Mouse (Mus musculus) CH12.LX (cell line): ENCODE measurements around the gene Pycr2. TPM values are rescaled to one million over a fixed set of nuclear protein-coding genes. Genes with fewer than 3 reads are reported as not detected.

ENCODE experiments used
- DNase-seq: peaks from one replicate; pipeline ENCODE4 v3.0.0-alpha.2; 2013; ENCODE audit errors: extremely low read depth
- H3K27ac ChIP-seq: 2 replicates; pipeline ENCODE4 v1.5.1; 2012; ENCODE audit warnings: low read depth, mild to moderate bottlenecking, control low read depth, moderate library complexity; ENCODE audit not compliant: insufficient read depth
- H3K27me3 ChIP-seq: replicated peaks from 2 replicates; pipeline ENCODE3; 2012; ENCODE audit warnings: inconsistent platforms
- H3K36me3 ChIP-seq, 2 experiments: replicated peaks in 1 of 2; 2 replicates each; pipeline versions ENCODE3 to v1.6.1; 2012; ENCODE audit warnings: inconsistent platforms in 1 of 2, low read length in 1 of 2, mild to moderate bottlenecking in 1 of 2, mixed read lengths in 1 of 2, moderate library complexity in 1 of 2; ENCODE audit not compliant: control insufficient read depth in 1 of 2, insufficient read depth in 1 of 2
- H3K4me1 ChIP-seq, 2 experiments: 2 replicates each; pipeline ENCODE4 v1.6.1; 2012; ENCODE audit warnings: inconsistent platforms in 1 of 2, moderate library complexity in 1 of 2; ENCODE audit not compliant: insufficient read depth in 2 of 2, control insufficient read depth in 1 of 2
- H3K4me2 ChIP-seq: 2 replicates; pipeline ENCODE4 v1.6.1; 2012; ENCODE audit warnings: low read depth, mild to moderate bottlenecking, control low read depth; ENCODE audit not compliant: poor library complexity, insufficient read depth, severe bottlenecking
- H3K4me3 ChIP-seq, 3 experiments: fragments of 150-350 bp in 1 of 3; sonication (generic) in 1 of 3; replicated peaks in 1 of 3; 2 replicates each; pipeline versions ENCODE3 to v1.5.1; 2011 to 2012; ENCODE audit warnings: low read depth in 2 of 3, low read length in 2 of 3, mild to moderate bottlenecking in 2 of 3, moderate library complexity in 2 of 3, control low read depth in 1 of 3, improper control_type of control experiment in 1 of 3, inconsistent platforms in 1 of 3, mixed read lengths in 1 of 3; ENCODE audit not compliant: poor library complexity in 1 of 3
- H3K79me2 ChIP-seq: replicated peaks from 2 replicates; pipeline ENCODE4 v1.6.1; 2012; ENCODE audit warnings: mild to moderate bottlenecking, moderate library complexity; ENCODE audit not compliant: control insufficient read depth, poor library complexity, insufficient read depth, severe bottlenecking; ENCODE audit errors: extremely low read depth
- H3K9ac ChIP-seq: 2 replicates; pipeline ENCODE4 v1.6.1; 2012; ENCODE audit warnings: low read depth, mild to moderate bottlenecking, control low read depth, moderate library complexity; ENCODE audit not compliant: insufficient read depth
- H3K9me3 ChIP-seq: replicated peaks from 2 replicates; pipeline ENCODE3; 2012; ENCODE audit warnings: low read length, inconsistent platforms, mixed read lengths
- CHD2 ChIP-seq: IDR thresholded peaks from 2 replicates; pipeline ENCODE4 v1.6.1; 2011; ENCODE audit warnings: low read length, improper control_type of control experiment
- EP300 ChIP-seq: IDR thresholded peaks from 2 replicates; pipeline ENCODE4 v1.6.1; 2011; ENCODE audit warnings: low read length, improper control_type of control experiment
- GABPA ChIP-seq: IDR thresholded peaks from 2 replicates; pipeline ENCODE4 v1.6.1; 2012; ENCODE audit warnings: low read depth, low read length, improper control_type of control experiment, inconsistent platforms; ENCODE audit not compliant: insufficient replicate concordance
- HCFC1 ChIP-seq: IDR thresholded peaks from 2 replicates; pipeline ENCODE4 v1.6.1; 2012; ENCODE audit warnings: low read depth, mild to moderate bottlenecking, inconsistent platforms, low read length, improper control_type of control experiment
- JUN ChIP-seq: IDR thresholded peaks from 2 replicates; pipeline ENCODE4 v1.6.1; 2011; ENCODE audit warnings: low read depth, mild to moderate bottlenecking, low read length, improper control_type of control experiment, moderate library complexity; ENCODE audit not compliant: insufficient read depth
- JUND ChIP-seq: conservative IDR thresholded peaks from 2 replicates; pipeline ENCODE4 v1.6.1; 2011; ENCODE audit warnings: low read depth, low read length, improper control_type of control experiment
- KAT2A ChIP-seq: IDR thresholded peaks from 2 replicates; pipeline ENCODE4 v1.6.1; 2012; ENCODE audit warnings: low read length, improper control_type of control experiment, inconsistent platforms; ENCODE audit not compliant: insufficient replicate concordance
- MAFK ChIP-seq: IDR thresholded peaks from 2 replicates; pipeline ENCODE4 v1.6.1; 2011; ENCODE audit warnings: low read length, improper control_type of control experiment; ENCODE audit not compliant: insufficient replicate concordance
- MAX ChIP-seq: IDR thresholded peaks from 2 replicates; pipeline ENCODE4 v1.6.1; 2011; ENCODE audit warnings: low read length, improper control_type of control experiment
- MAZ ChIP-seq: IDR thresholded peaks from 2 replicates; pipeline ENCODE4 v1.6.1; 2012; ENCODE audit warnings: low read depth, mild to moderate bottlenecking, inconsistent platforms, low read length, improper control_type of control experiment, moderate library complexity
- MEF2A ChIP-seq: IDR thresholded peaks from 2 replicates; pipeline ENCODE4 v1.6.1; 2014; ENCODE audit warnings: low read depth, mild to moderate bottlenecking, inconsistent platforms, low read length, improper control_type of control experiment, borderline replicate concordance
- MXI1 ChIP-seq: IDR thresholded peaks from 2 replicates; pipeline ENCODE4 v1.6.1; 2011; ENCODE audit warnings: mild to moderate bottlenecking, low read depth, low read length, improper control_type of control experiment
- MYC ChIP-seq: IDR thresholded peaks from 2 replicates; pipeline ENCODE4 v1.6.1; 2011; ENCODE audit warnings: low read depth, mild to moderate bottlenecking, improper control_type of control experiment, low read length
- NELFE ChIP-seq: IDR thresholded peaks from 2 replicates; pipeline ENCODE4 v1.6.1; 2011; ENCODE audit warnings: low read depth, low read length, improper control_type of control experiment
- NRF1 ChIP-seq: IDR thresholded peaks from 2 replicates; pipeline ENCODE4 v1.6.1; 2014; ENCODE audit warnings: low read depth, mild to moderate bottlenecking, inconsistent platforms, low read length, improper control_type of control experiment, moderate library complexity
- POLR2A ChIP-seq: IDR thresholded peaks from 2 replicates; pipeline ENCODE4 v1.6.1; 2011; ENCODE audit warnings: low read depth, mild to moderate bottlenecking, improper control_type of control experiment, low read length
- POLR2AphosphoS2 ChIP-seq: IDR thresholded peaks from 2 replicates; pipeline ENCODE4 v1.6.1; 2011; ENCODE audit warnings: low read depth, low read length, improper control_type of control experiment
- RAD21 ChIP-seq: IDR thresholded peaks from 2 replicates; pipeline ENCODE4 v1.6.1; 2011; ENCODE audit warnings: low read depth, mild to moderate bottlenecking, low read length, improper control_type of control experiment, moderate library complexity
- SIN3A ChIP-seq: IDR thresholded peaks from 2 replicates; pipeline ENCODE4 v1.6.1; 2012; ENCODE audit warnings: low read length, improper control_type of control experiment, inconsistent platforms
- SMC3 ChIP-seq: IDR thresholded peaks from 2 replicates; pipeline ENCODE4 v1.6.1; 2011; ENCODE audit warnings: low read depth, low read length, improper control_type of control experiment
- TBP ChIP-seq: conservative IDR thresholded peaks from 2 replicates; pipeline ENCODE4 v1.6.1; 2011; ENCODE audit warnings: low read depth, low read length, improper control_type of control experiment
- TCF12 ChIP-seq: IDR thresholded peaks from 2 replicates; pipeline ENCODE4 v1.6.1; 2014; ENCODE audit warnings: low read depth, mild to moderate bottlenecking, inconsistent platforms, low read length, improper control_type of control experiment
- USF1 ChIP-seq: IDR thresholded peaks from 2 replicates; pipeline ENCODE4 v1.6.1; 2014; ENCODE audit warnings: low read depth, mild to moderate bottlenecking, inconsistent platforms, low read length, improper control_type of control experiment
- USF2 ChIP-seq: conservative IDR thresholded peaks from 2 replicates; pipeline ENCODE4 v1.6.1; 2011; ENCODE audit warnings: low read depth, low read length, improper control_type of control experiment
- ZC3H11A ChIP-seq: IDR thresholded peaks from 2 replicates; pipeline ENCODE4 v1.6.1; 2012; ENCODE audit warnings: low read depth, mild to moderate bottlenecking, inconsistent platforms, low read length, improper control_type of control experiment
- ZMIZ1 ChIP-seq: IDR thresholded peaks from 2 replicates; pipeline ENCODE4 v1.6.1; 2012; ENCODE audit warnings: low read depth, mild to moderate bottlenecking, inconsistent platforms, low read length, improper control_type of control experiment
- ZNF384 ChIP-seq: IDR thresholded peaks from 2 replicates; pipeline ENCODE4 v1.6.1; 2012; ENCODE audit warnings: low read depth, low read length, improper control_type of control experiment, inconsistent platforms
- dilution Hi-C: fragments of 300-500 bp; cut with MboI; formaldehyde crosslinking; loops from 2 replicates; pipeline ENCODE4 v1.14.3; 2020; ENCODE audit warnings: low sequenced_read_pairs; ENCODE audit not compliant: extremely low pct_unique_long_range_greater_than_20kb, extremely low pct_ligation_motif_present
- in situ Hi-C: fragments of 300-500 bp; cut with MboI; formaldehyde crosslinking; loops from 3 replicates; pipeline ENCODE4 v1.14.3; 2019; ENCODE audit warnings: low sequenced_read_pairs, low pct_ligation_motif_present, low pct_unique_long_range_greater_than_20kb, mixed read lengths
- polyA plus RNA-seq: library from polyadenylated mRNA; unstranded; fragments of >175 nt; gene quantifications from 2 replicates; pipeline ENCODE4 v1.2.1, GENCODE M21; 2012; ENCODE audit warnings: low read depth; ENCODE audit not compliant: insufficient read length
- total RNA-seq, 2 experiments: library from RNA; depleted of rRNA; stranded (reverse); fragments of 300-350 nt in 1 of 2; fragments of >200 nt in 1 of 2; gene quantifications; 2 replicates each; pipeline ENCODE4 v1.2.3; 2012 to 2014

Gene Pycr2
- total and polyA plus RNA-seq, 3 experiments, result 73.0 to 131 (median 119) TPM

- dilution Hi-C loops (no loop called here), in situ Hi-C loops (no loop called here)
- peaks cover 2 to 12% of the 10 kb centered on the region in 2 experiments for H3K36me3 ChIP-seq
- H3K79me2 ChIP-seq, result no peaks in the 10 kb centered on the region
- no peaks in the 10 kb centered on the region for H3K27me3 ChIP-seq
- H3K9me3 ChIP-seq, result no peaks in the 10 kb centered on the region
- H3K4me2 ChIP-seq, result no peak overlapping the region
- no peak overlapping the region for H3K27ac ChIP-seq
- peaks cover 0 to 3% of the 10 kb centered on the region in 2 experiments; a peak in 2 of 4 replicates for H3K4me1 ChIP-seq
- no peak overlapping the region for H3K4me3 ChIP-seq
- DNase-seq, result no peak
- TF ChIP-seq ZNF384, result no peak
- no peak overlapping the region for H3K9ac ChIP-seq
Measured at GRCm38 (mm10) chr1:180913797-180914196, 9.7 kb downstream of the Pycr2 start.

GRCm38 (mm10) chr1:180916425-180916824 is 12.3 kb downstream of the Pycr2 start:
- dilution Hi-C loops (no loop called here), in situ Hi-C loops (no loop called here)
- Histone ChIP-seq H3K9me3 (no peaks in the 10 kb centered on the region), H3K4me1 (peaks cover 3 to 6% of the 10 kb centered on the region in 2 experiments; a peak in 3 of 4 replicates), H3K27ac (no peak overlapping the region), H3K36me3 (no peaks in the 10 kb centered on the region), H3K79me2 (no peaks in the 10 kb centered on the region), H3K9ac (no peak overlapping the region), H3K27me3 (no peaks in the 10 kb centered on the region), H3K4me3 (no peak overlapping the region), H3K4me2 (no peak overlapping the region)
- no peak for TF ChIP-seq JUN
- no peak for TF ChIP-seq SMC3
- TF ChIP-seq MAX, result no peak
- TF ChIP-seq JUND, result no peak
- TF ChIP-seq MEF2A, result no peak
- TF ChIP-seq ZMIZ1, result no peak
- no peak for TF ChIP-seq MYC
- no peak for TF ChIP-seq ZC3H11A
- no peak for TF ChIP-seq CHD2
- TF ChIP-seq SIN3A, result no peak
- no peak for TF ChIP-seq NELFE
- TF ChIP-seq NRF1, result no peak
- TF ChIP-seq USF2, result no peak
- no peak for TF ChIP-seq HCFC1
- no peak for DNase-seq

GRCm38 (mm10) chr1:180917053-180917452 is 13.0 kb downstream of the Pycr2 start:
- no peak overlapping the region for H3K9ac ChIP-seq
- DNase-seq, result no peak
- H3K4me1 ChIP-seq, result peaks cover 9 to 12% of the 10 kb centered on the region in 2 experiments; a peak in 3 of 4 replicates
- H3K9me3 ChIP-seq, result no peaks in the 10 kb centered on the region
- H3K4me3 ChIP-seq, result no peak overlapping the region
- no peak for TF ChIP-seq MXI1
- no peak for TF ChIP-seq EP300
- TF ChIP-seq MEF2A, result no peak
- no peak for TF ChIP-seq POLR2A
- no peak for TF ChIP-seq USF1
- no peak for TF ChIP-seq MAZ
- TF ChIP-seq TCF12, result no peak
- no peak for TF ChIP-seq SMC3
- TF ChIP-seq KAT2A, result no peak
- TF ChIP-seq GABPA, result no peak
- TF ChIP-seq MAFK, result no peak
- no peak for TF ChIP-seq TBP
- TF ChIP-seq ZC3H11A, result no peak
- no peak for TF ChIP-seq ZMIZ1
- no peak for TF ChIP-seq JUN
- no peak for TF ChIP-seq RAD21
- TF ChIP-seq POLR2AphosphoS2, result no peak
- H3K36me3 ChIP-seq, result no peaks in the 10 kb centered on the region
- H3K27ac ChIP-seq, result no peak overlapping the region
- in situ Hi-C loops (no loop called here), dilution Hi-C loops (no loop called here)
- H3K4me2 ChIP-seq, result no peak overlapping the region
- H3K27me3 ChIP-seq, result no peaks in the 10 kb centered on the region
- H3K79me2 ChIP-seq, result no peaks in the 10 kb centered on the region
